Mouse (Mus musculus) neural tube, embryonic 13.5 days (tissue): ENCODE data around the gene Stbd1. TPM values are rescaled to one million over a fixed set of nuclear protein-coding genes. Genes with fewer than 3 reads are reported as not detected.

Source experiments
- polyA plus RNA-seq: library from polyadenylated mRNA; unstranded; fragments of >200 nt; fragmentation: Nextera tagmentation; extraction: Ambion mirVana; gene quantifications from 2 replicates; pipeline ENCODE4 v1.2.1, GENCODE M21; 2015

The Stbd1 gene
- polyA plus RNA-seq, 1 experiment from 2014 or later: 10.4 TPM

Other genes starting within 250 kb of the Stbd1 start
- gene Nup54, start 167.8 kb upstream of the Stbd1 start, polyA plus RNA-seq: 43.7 and 50.4 TPM in 2 replicates
- gene Scarb2, start 96.2 kb upstream of the Stbd1 start, polyA plus RNA-seq: 18.8 and 18.9 TPM in 2 replicates
- gene Fam47e, start 48.0 kb upstream of the Stbd1 start, polyA plus RNA-seq: 0.59 TPM in 1 of 2 replicates, not detected in the other
- 0.47 and 0.52 TPM in 2 replicates for gene Ccdc158, start 72.2 kb downstream of the Stbd1 start, polyA plus RNA-seq
- 1.7 and 2.9 TPM in 2 replicates for gene Shroom3, start 80.4 kb downstream of the Stbd1 start, polyA plus RNA-seq